ENCODE assay signal across 36 mouse cellular contexts in the genomic region with DNA sequence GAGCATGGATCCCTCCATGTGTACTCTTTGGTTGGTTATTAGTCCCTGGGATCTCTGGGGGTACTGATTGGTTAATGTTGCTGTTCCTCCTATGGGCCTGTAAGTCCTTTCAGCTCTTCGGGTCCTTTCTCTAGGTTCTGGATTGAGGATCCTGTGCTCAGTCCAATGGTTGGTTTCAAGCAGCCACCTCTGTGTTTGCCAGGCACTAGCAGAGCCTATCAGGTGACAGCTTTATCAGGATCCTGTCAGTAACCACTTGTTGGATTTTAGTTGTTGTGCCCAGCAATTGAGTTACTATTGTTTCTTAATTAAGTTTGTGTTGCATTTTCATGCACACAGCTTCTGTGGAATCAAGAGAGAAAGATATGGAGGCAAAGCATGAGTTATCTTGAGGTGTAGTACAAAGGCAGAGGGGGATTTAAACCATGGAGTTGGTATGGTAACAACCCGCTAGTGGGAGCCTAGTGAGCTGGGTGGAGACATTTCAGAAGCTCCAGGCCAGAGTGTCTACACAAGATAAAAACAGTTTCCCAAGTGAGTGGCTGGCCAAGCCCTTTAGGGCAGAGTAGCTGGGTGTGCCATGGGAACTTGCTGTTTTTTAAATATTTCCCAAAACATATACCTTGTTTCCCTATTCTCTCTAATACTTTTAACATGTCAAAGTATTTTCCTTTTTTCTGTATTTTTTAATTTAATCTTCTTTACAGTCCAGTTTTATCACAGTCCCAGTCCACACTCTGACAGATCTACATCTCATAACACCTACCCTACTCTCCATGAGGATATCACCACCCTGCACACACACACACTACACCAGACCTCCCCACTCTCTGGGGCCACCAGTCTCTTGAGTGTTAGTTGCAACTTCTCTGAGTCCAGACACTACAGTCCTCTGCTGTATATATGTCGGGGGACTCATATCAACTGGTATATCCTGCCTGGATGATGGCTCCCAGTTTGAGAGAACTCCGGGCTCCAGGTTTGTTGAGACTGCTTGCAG. TPM values are rescaled to one million over a fixed set of nuclear protein-coding genes. Genes with fewer than 3 reads are reported as not detected.
DNase-seq lines count a peak whose midpoint lies in the region; ATAC-seq and TF ChIP-seq lines count a peak whose summit lies in the region.
"Had no signal": no experiment of that assay in that cellular context is flagged by ENCODE, and none has a peak within 500 bp of the region (broad histone marks: within the 10 kb centered on the region; RNA-seq: fewer than 3 reads in every experiment).

No protein-coding gene starts in this region.

- WGBS in liver, postnatal 0 days (ENCODE audit: insufficient replicate concordance) = 83% methylated on average over 4 of the region's 4 CpGs
- 65% methylated on average over 4 of the region's 4 CpGs for WGBS in liver, embryonic 12.5 days (ENCODE audit: insufficient replicate concordance)
- WGBS in liver, embryonic 15.5 days (ENCODE audit: insufficient replicate concordance) = 55% methylated on average over 4 of the region's 4 CpGs

- H3K27ac ChIP-seq in liver, postnatal 0 days (ENCODE audit: low read depth) = no peak overlapping the region
- peak overlapping the region; percentile 54 for H3K27ac ChIP-seq in liver, embryonic 12.5 days
- 0 out of 2 replicates have a peak overlapping the region, but pooled peaks have one; percentile 29 for H3K27ac ChIP-seq in liver, embryonic 15.5 days (replicated peaks)
- H3K27ac ChIP-seq: embryonic facial prominence, embryonic 10.5 days; embryonic facial prominence, embryonic 13.5 days; forebrain, embryonic 12.5 days; forebrain, embryonic 15.5 days; heart, adult 2 months; hindbrain, embryonic 13.5 days; hindbrain, postnatal 0 days had no signal

- no peak for ATAC-seq in erythroblast, adult 5-6 weeks (replicated peaks; ENCODE audit: low FRiP score, poor library complexity, severe bottlenecking)
- ATAC-seq in liver, postnatal 0 days = no peak
- peak; percentile 95 for ATAC-seq in liver, embryonic 12.5 days
- peak; percentile 89 for ATAC-seq in liver, embryonic 15.5 days (ENCODE audit: insufficient read depth)
- ATAC-seq: forebrain, embryonic 15.5 days; hindbrain, postnatal 0 days; inflammation-experienced regulatory T-cells, adult 6 months; Patski had no signal

- no peak overlapping the region for H3K9ac ChIP-seq in liver, postnatal 0 days (replicated peaks)
- H3K9ac ChIP-seq in liver, embryonic 12.5 days = 0 out of 2 replicates have a peak overlapping the region, but pooled peaks have one; percentile 17
- no peak overlapping the region for H3K9ac ChIP-seq in liver, embryonic 15.5 days
- H3K9ac ChIP-seq: embryonic facial prominence, embryonic 13.5 days; forebrain, embryonic 12.5 days; forebrain, embryonic 15.5 days; hindbrain, embryonic 13.5 days had no signal

- H3K4me3 ChIP-seq in erythroblast, embryonic 14.5 days (replicated peaks) = peak overlapping the region; percentile 54
- no peak overlapping the region for H3K4me3 ChIP-seq in liver, postnatal 0 days (ENCODE audit: low read depth, low read length)
- peak overlapping the region; percentile 13; the same call in 1 of the 2 replicates for H3K4me3 ChIP-seq in liver, embryonic 12.5 days
- H3K4me3 ChIP-seq in liver, embryonic 15.5 days (replicated peaks) = no peak overlapping the region
- H3K4me3 ChIP-seq: embryonic facial prominence, embryonic 10.5 days; embryonic facial prominence, embryonic 13.5 days; forebrain, embryonic 12.5 days; forebrain, embryonic 15.5 days; heart, adult 2 months; hindbrain, embryonic 13.5 days had no signal

- peak; percentile 10 for DNase-seq in liver
- DNase-seq in liver, postnatal 0 days = no peak
- no peak for DNase-seq in adipocyte (ENCODE audit: low spot score)
- DNase-seq in lung, postnatal 4 days = no peak
- DNase-seq: adrenal gland, adult 2 months; adrenal gland, postnatal 14 days; cerebellum, adult 11-12 months; cerebellum, adult 8-10 months; cerebellum, postnatal 10 days; cerebellum, postnatal 36 days; embryo, embryonic 11 days; gastrocnemius, postnatal 10 days; gastrocnemius, postnatal 36 days; heart, adult 2 months had no signal

- no peak overlapping the region for H3K4me2 ChIP-seq in liver, postnatal 0 days (ENCODE audit: low read depth, low read length)
- H3K4me2 ChIP-seq in liver, embryonic 12.5 days = peak overlapping the region; percentile 10; the same call in 1 of the 2 replicates
- no peak overlapping the region for H3K4me2 ChIP-seq in liver, embryonic 15.5 days
- H3K4me2 ChIP-seq: embryonic facial prominence, embryonic 13.5 days; forebrain, embryonic 12.5 days; forebrain, embryonic 15.5 days; heart, embryonic 11.5 days; hindbrain, embryonic 13.5 days had no signal

- TF ChIP-seq CTCF in liver, postnatal 0 days (IDR thresholded peaks at IDR 0.05; ENCODE audit: low read depth) = no peak

- H3K4me1 ChIP-seq in erythroblast, embryonic 14.5 days (ENCODE audit: control insufficient read depth) = peaks cover 2% of the 10 kb centered on the region; the same call in 1 of the 2 replicates
- H3K4me1 ChIP-seq in liver, postnatal 0 days (ENCODE audit: insufficient read depth) = no peaks in the 10 kb centered on the region
- no peaks in the 10 kb centered on the region for H3K4me1 ChIP-seq in liver, embryonic 12.5 days
- H3K4me1 ChIP-seq in liver, embryonic 15.5 days (replicated peaks) = no peaks in the 10 kb centered on the region
- H3K4me1 ChIP-seq: embryonic facial prominence, embryonic 10.5 days; embryonic facial prominence, embryonic 13.5 days; forebrain, embryonic 12.5 days; forebrain, embryonic 15.5 days; hindbrain, embryonic 13.5 days had no signal

- H3K36me3 ChIP-seq in erythroblast, embryonic 14.5 days (ENCODE audit: control insufficient read depth) = no peaks in the 10 kb centered on the region
- no peaks in the 10 kb centered on the region for H3K36me3 ChIP-seq in liver, postnatal 0 days (replicated peaks; ENCODE audit: insufficient read depth, low read length)
- H3K36me3 ChIP-seq in liver, embryonic 12.5 days = no peaks in the 10 kb centered on the region
- H3K36me3 ChIP-seq in liver, embryonic 15.5 days (replicated peaks) = no peaks in the 10 kb centered on the region
- H3K36me3 ChIP-seq: embryonic facial prominence, embryonic 10.5 days; embryonic facial prominence, embryonic 13.5 days; forebrain, embryonic 12.5 days; forebrain, embryonic 15.5 days; G1E; hindbrain, embryonic 13.5 days had no signal

- no peak for TF ChIP-seq EP300 in liver, postnatal 0 days (IDR thresholded peaks at IDR 0.05; ENCODE audit: low read depth)

- no peaks in the 10 kb centered on the region for H3K9me3 ChIP-seq in erythroblast, embryonic 14.5 days (ENCODE audit: control insufficient read depth, low read length)
- H3K9me3 ChIP-seq in liver, postnatal 0 days (ENCODE audit: low read length) = no peaks in the 10 kb centered on the region
- no peaks in the 10 kb centered on the region for H3K9me3 ChIP-seq in liver, embryonic 12.5 days (replicated peaks)
- no peaks in the 10 kb centered on the region for H3K9me3 ChIP-seq in liver, embryonic 15.5 days (replicated peaks)
- H3K9me3 ChIP-seq: embryonic facial prominence, embryonic 10.5 days; embryonic facial prominence, embryonic 13.5 days; forebrain, embryonic 12.5 days; forebrain, embryonic 15.5 days; G1E; hindbrain, embryonic 13.5 days had no signal

- no peaks in the 10 kb centered on the region for H3K27me3 ChIP-seq in erythroblast, embryonic 14.5 days (ENCODE audit: control insufficient read depth)
- no peaks in the 10 kb centered on the region for H3K27me3 ChIP-seq in liver, postnatal 0 days (ENCODE audit: insufficient read depth, low read length)
- no peaks in the 10 kb centered on the region for H3K27me3 ChIP-seq in liver, embryonic 12.5 days (replicated peaks)
- no peaks in the 10 kb centered on the region for H3K27me3 ChIP-seq in liver, embryonic 15.5 days
- H3K27me3 ChIP-seq: CH12.LX; embryonic facial prominence, embryonic 13.5 days; forebrain, embryonic 12.5 days; forebrain, embryonic 15.5 days; hindbrain, embryonic 13.5 days; Patski had no signal

RNA-seq across cellular contexts. Expression of gene Vmn2r78, which starts 25.1 kb away (rescaled TPM):
- polyA plus RNA-seq in erythroblast, embryonic 14.5 days (2012) = not detected in 2 replicates
- not detected in 2 replicates for total RNA-seq in erythroblast, adult 5-6 weeks (2015; ENCODE audit: low replicate concordance)
- not detected in 2 replicates for total RNA-seq in erythroblast, adult 5-6 weeks (2017; ENCODE audit: low replicate concordance)
- polyA plus RNA-seq in liver, postnatal 0 days (2015; fragmentation: Nextera tagmentation; extraction: Ambion mirVana) = not detected in 2 replicates
- not detected in 2 replicates for polyA plus RNA-seq in liver, embryonic 12.5 days (2016; fragmentation: Nextera tagmentation; extraction: Ambion mirVana)
- polyA plus RNA-seq in liver, embryonic 15.5 days (2015; fragmentation: Nextera tagmentation; extraction: Ambion mirVana) = not detected in 2 replicates
- total RNA-seq: adrenal gland, adult 2 months; adrenal gland, postnatal 14 days; adrenal gland, postnatal 4 days; CH12.LX; gastrocnemius, adult 18-20 months; gastrocnemius, postnatal 10 days; gastrocnemius, postnatal 36 days; granulocyte monocyte progenitor cell, adult 5-6 weeks; heart, adult 2 months; heart, postnatal 25 days; hematopoietic stem cell, adult 5-6 weeks; hindbrain, postnatal 0 days had no signal
- polyA plus RNA-seq: adrenal gland, adult 2 months; embryonic facial prominence, embryonic 10.5 days; embryonic facial prominence, embryonic 13.5 days; forebrain, embryonic 12.5 days; forebrain, embryonic 15.5 days; G1E; heart, adult 2 months; heart, embryonic 11.5 days; heart, embryonic 14.5 days; heart, postnatal 0 days; hindbrain, embryonic 13.5 days; hindbrain, postnatal 0 days; inflammation-experienced regulatory T-cells, adult 6 months; Patski had no signal

Comparison
In these comparisons a context has a peak if more than half of its experiments do, and no peak if none do; other contexts are left out.
1. H3K4me3 ChIP-seq: peak in erythroblast, embryonic 14.5 days (single experiment) and liver, embryonic 12.5 days (single experiment); none in liver, postnatal 0 days (single experiment) and liver, embryonic 15.5 days (single experiment).
2. ATAC-seq: peak in liver, embryonic 12.5 days (single experiment) and liver, embryonic 15.5 days (single experiment); none in erythroblast, adult 5-6 weeks (single experiment) and liver, postnatal 0 days (single experiment).